Mouse (Mus musculus): Measurements from ENCODE around the gene Sirt2. TPM values are rescaled to one million over a fixed set of nuclear protein-coding genes. Genes with fewer than 3 reads are reported as not detected.

Gene Sirt2
- total RNA-seq (2021): 10 to 100 TPM; 70.7 to 76.3 TPM

- DNase-seq: peak; percentile 98 to 99
- intact Hi-C loops (cut with DNase I): no loop called here
Observed at GRCm38 (mm10) chr7:28766173-28766879, at the start of gene Sirt2. Gene Sirt2 (plus strand): TSS chr7:28766735.

- DNase-seq: no peak
- intact Hi-C loops (cut with DNase I): no loop called here
Observed at GRCm38 (mm10) chr7:28717726-28718125, 48.8 kb upstream of the Sirt2 start.

- no peak for DNase-seq
- intact Hi-C loops (cut with DNase I): no loop called here
Observed at GRCm38 (mm10) chr7:28719159-28719558, 47.4 kb upstream of the Sirt2 start.

GRCm38 (mm10) chr7:28719650-28720049, 46.9 kb upstream of the Sirt2 start:
- intact Hi-C loops (cut with DNase I): no loop called here

GRCm38 (mm10) chr7:28720753-28721537, 45.6 kb upstream of the Sirt2 start:
- intact Hi-C loops (cut with DNase I): no loop called here
- no peak for DNase-seq

More at GRCm38 (mm10) chr7:28719650-28720049, 46.9 kb upstream of the Sirt2 start:
- no peak for DNase-seq

GRCm38 (mm10) chr7:28722079-28722478, 44.5 kb upstream of the Sirt2 start:
- intact Hi-C loops (cut with DNase I): no loop called here
- DNase-seq: no peak

- intact Hi-C loops (cut with DNase I): loop anchor here (5.0 kb wide), 2 partner anchors 122 to 277 kb away; no protein-coding TSS in a partner anchor
- DNase-seq: no peak
Observed at GRCm38 (mm10) chr7:28724613-28725012, 41.9 kb upstream of the Sirt2 start.

- DNase-seq: peak; percentile 68 to 82
- intact Hi-C loops (cut with DNase I): loop anchor here (5.0 kb wide), 2 partner anchors 124 to 279 kb away; no protein-coding TSS in a partner anchor
Observed at GRCm38 (mm10) chr7:28726600-28726999, 39.9 kb upstream of the Sirt2 start.

- peak; percentile 22 to 45 for DNase-seq
Observed at GRCm38 (mm10) chr7:28727649-28728340, 38.7 kb upstream of the Sirt2 start.

GRCm38 (mm10) chr7:28732341-28733142, 34.0 kb upstream of the Sirt2 start:
- DNase-seq: peak; percentile 69 to 71
- intact Hi-C loops (cut with DNase I): no loop called here

More at GRCm38 (mm10) chr7:28727649-28728340, 38.7 kb upstream of the Sirt2 start:
- intact Hi-C loops (cut with DNase I): loop anchor here (5.0 kb wide), 2 partner anchors 125 to 280 kb away; no protein-coding TSS in a partner anchor

- no peak for DNase-seq
- intact Hi-C loops (cut with DNase I): no loop called here
Observed at GRCm38 (mm10) chr7:28733211-28733610, 33.3 kb upstream of the Sirt2 start.

- intact Hi-C loops (cut with DNase I): no loop called here
- no peak for DNase-seq
Observed at GRCm38 (mm10) chr7:28735701-28736100, 30.8 kb upstream of the Sirt2 start.

GRCm38 (mm10) chr7:28739829-28740228, 26.7 kb upstream of the Sirt2 start:
- no peak for DNase-seq
- intact Hi-C loops (cut with DNase I): no loop called here

GRCm38 (mm10) chr7:28740949-28741348, 25.6 kb upstream of the Sirt2 start:
- DNase-seq: peak in 1 of 2 experiments; percentile 19
- intact Hi-C loops (cut with DNase I): no loop called here

GRCm38 (mm10) chr7:28741368-28741708, 25.2 kb upstream of the Sirt2 start:
- DNase-seq: no peak
- intact Hi-C loops (cut with DNase I): no loop called here

GRCm38 (mm10) chr7:28741709-28742438, 24.7 kb upstream of the Sirt2 start, which contains the start of the genes Mrps12 and Sars2:
Gene Mrps12 (minus strand): TSS chr7:28741820.
Gene Sars2 (plus strand): TSS chr7:28741992.
- peak; percentile 97 for DNase-seq
- intact Hi-C loops (cut with DNase I): no loop called here

GRCm38 (mm10) chr7:28749935-28750334, 16.6 kb upstream of the Sirt2 start:
- intact Hi-C loops (cut with DNase I): no loop called here
- no peak for DNase-seq

GRCm38 (mm10) chr7:28756079-28756478, 10.5 kb upstream of the Sirt2 start, which contains the start of gene Ccer2:
Gene Ccer2 (plus strand): TSS chr7:28756174.
- intact Hi-C loops (cut with DNase I): no loop called here
- DNase-seq: no peak

GRCm38 (mm10) chr7:28758623-28759022, 7.9 kb upstream of the Sirt2 start:
- DNase-seq: no peak
- intact Hi-C loops (cut with DNase I): no loop called here

Data from heart, postnatal 10 days (tissue).